Mouse (Mus musculus) right cerebral cortex, adult 18-20 months (tissue): ENCODE data around the gene 4930539E08Rik.
A peak's percentile ranks its signal among the peaks of the same experiment; 100 is the strongest.

Experiments
- DNase-seq: peaks from one replicate; pipeline ENCODE4 v3.0.0; 2022; ENCODE audit warnings: mixed read lengths

Gene 4930539E08Rik

DNA sequence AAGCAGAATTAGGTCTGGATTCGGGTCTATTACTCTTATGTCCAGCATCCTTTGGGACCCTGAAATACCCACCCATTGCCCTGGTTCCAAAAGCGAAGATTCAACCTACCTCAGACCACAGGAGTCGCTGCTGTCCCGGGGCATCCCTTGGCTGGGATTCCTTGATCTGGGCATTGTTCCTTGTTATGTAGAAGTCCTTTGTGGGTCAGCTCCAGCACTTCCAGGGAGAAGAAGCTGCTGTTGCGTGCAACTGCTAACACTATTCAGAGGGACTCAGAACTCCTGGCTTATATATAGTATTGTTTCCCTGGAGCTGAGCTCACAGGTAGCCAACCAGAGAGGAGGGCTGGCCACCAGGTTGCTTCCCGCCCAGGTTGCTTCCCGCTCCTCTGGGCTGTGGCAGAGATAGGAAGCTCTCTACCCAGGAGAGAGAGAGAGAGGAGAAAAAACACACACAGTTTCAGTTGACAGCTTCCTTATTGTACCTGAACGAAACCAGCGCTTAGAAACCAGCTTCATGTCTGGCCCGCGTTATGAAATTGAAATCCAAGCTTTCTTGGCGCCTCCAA lies at the start of gene 4930539E08Rik:
Gene 4930539E08Rik (minus strand): TSS at position 265 of the 569 bp plus-strand sequence.
- DNase-seq = no peak

- no peak for DNase-seq
Observed at GRCm38 (mm10) chr17:28961596-28961995, 46.5 kb upstream of the 4930539E08Rik start.

- no peak for DNase-seq
Observed at GRCm38 (mm10) chr17:28960597-28960996, 45.5 kb upstream of the 4930539E08Rik start.

DNA sequence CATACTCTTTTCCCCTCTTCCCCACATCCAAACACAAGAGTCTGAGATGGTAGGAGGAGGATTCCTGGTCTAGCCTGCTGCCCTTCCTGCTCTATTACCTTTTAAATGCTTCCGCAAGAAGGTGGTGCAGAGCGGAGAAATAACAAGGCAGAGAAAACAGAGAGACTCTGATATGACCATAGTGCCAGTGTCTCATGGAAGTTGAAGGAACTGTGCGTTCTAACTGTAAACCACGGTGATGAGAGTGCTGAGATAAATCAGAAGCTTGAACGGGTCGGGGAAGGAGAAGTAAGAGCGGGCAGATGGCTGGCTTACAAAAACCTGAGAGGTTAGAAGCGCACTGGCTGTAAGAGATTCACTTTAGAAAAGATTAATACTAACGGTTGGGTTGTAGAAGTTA lies 39.3 kb upstream of the 4930539E08Rik start:
- DNase-seq = no peak

- DNase-seq = no peak
Observed at GRCm38 (mm10) chr17:28953251-28953650, 38.1 kb upstream of the 4930539E08Rik start.

DNA sequence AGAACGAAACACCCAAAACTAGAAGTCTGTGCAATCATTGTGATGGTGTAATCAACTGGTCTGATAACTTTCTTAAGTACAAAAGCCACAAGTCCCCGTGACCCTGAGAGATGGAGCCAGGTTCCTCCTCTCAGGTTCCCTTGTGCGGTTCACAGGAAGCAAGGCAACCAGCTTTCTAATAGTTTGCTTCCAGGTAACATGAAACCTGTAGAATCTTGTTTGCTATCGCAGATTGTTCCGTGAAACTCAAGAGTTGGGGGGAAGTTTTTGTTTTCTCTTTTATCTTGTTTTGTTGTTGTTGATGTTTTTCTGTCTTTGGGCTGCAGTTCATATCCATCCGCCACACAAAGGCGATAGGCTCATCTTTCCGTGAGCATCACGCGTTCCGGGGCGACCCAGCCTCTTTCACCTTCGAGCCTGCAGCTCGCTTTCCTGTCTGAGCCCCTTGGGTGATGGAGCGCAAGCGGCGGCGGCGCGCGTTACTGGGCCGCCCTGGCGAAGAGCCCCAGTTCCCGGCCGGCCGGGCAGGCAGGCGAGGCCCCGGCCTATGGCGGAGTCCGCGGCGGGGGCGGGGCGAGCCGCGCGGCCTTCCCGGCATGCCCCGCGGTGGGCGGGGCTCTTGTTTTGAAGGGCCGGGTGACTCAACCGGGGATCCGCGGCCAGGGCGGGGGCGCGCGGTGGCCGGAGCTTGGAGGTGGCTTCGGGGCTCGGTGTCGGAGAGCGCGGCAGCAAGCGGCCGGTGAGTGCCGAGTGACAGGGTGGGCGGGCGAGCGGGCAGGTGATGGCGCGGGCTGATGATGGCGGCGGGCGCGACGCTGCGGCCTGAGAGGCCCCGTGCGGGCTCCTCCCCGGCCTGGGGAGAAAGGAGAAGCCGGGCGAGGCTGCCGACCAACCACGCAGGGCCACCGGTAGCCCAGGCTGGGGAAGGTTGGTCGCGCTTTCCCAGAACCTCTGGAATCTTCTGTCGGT lies 37.0 kb upstream of the 4930539E08Rik start, which contains the start of gene Kctd20:
Gene Kctd20 (plus strand): TSS at position 120 of the 969 bp plus-strand sequence.
- peak; percentile 90 for DNase-seq

- no peak for DNase-seq
Observed at GRCm38 (mm10) chr17:28950751-28951150, 35.6 kb upstream of the 4930539E08Rik start.

- no peak for DNase-seq
Observed at GRCm38 (mm10) chr17:28948661-28949060, 33.5 kb upstream of the 4930539E08Rik start.

DNA sequence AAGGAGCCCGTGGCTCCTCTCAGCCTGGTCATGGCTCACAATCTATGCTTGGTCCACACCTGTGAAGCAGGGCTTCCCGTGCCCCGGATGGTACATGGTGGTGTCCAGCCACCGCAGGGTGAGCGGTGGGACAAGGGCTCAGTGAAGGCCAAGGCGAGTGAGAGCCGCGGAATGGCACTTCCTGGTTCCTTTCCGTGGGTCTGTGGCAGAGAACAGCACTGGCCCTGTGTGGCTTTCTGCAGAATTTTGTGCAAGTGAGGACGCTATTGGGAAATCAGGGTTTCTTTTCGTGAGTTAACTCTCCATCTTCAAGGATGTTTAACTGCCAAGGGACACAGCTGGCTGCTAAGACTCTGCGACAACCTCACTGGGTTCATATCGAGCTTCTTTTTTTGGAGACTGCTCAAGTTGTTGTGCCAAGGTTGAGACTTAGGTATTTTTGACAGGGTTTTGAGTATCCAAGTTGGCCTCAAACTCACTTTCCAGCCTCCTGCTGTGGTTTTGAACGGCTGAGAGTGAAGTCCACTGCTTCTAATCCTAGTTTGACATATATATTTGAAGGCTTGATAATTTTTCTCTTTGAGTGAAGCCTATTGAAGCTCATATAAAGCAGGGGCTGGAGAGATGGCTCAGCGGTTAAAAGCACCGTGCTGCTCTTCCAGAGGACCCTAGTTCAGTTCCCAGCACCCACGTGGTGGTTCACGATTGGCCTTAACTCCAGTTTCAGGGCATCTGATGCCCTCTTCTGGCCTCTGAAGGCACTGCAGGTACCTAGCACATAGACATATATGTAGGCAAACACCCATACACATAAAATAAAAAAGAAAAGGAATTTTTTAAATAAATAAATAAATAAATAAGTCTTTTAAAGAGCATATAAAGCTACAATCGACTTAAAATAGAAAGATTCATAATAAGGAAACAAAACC lies 32.2 kb upstream of the 4930539E08Rik start:
- DNase-seq = no peak

GRCm38 (mm10) chr17:28944481-28944880 lies 29.4 kb upstream of the 4930539E08Rik start:
- no peak for DNase-seq

DNA sequence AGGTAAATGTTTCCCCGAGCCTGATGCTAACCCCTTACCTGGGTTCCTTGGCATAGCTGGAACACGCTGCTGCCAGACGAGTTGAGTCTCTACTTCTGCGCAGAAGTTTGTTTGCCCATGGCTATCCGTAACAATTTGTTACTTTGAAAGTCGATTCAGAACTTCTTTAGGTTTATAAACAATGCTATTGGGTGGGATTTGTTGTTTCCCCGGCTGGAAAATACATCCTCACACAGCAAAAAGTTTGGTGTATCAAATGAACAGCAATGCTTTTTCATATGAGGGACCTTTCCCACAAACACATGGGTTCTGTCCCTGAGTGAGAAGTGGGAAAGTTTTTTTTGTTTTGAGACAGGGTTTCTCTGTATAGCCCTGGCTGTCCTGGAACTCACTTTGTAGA lies 28.6 kb upstream of the 4930539E08Rik start, which contains the start of gene Pxt1:
Gene Pxt1 (minus strand): TSS at position 101 of the 400 bp plus-strand sequence.
- no peak for DNase-seq

- DNase-seq = no peak
Observed at GRCm38 (mm10) chr17:28942101-28942500, 27.0 kb upstream of the 4930539E08Rik start.

- no peak for DNase-seq
Observed at GRCm38 (mm10) chr17:28940776-28941555, 25.8 kb upstream of the 4930539E08Rik start.

DNA sequence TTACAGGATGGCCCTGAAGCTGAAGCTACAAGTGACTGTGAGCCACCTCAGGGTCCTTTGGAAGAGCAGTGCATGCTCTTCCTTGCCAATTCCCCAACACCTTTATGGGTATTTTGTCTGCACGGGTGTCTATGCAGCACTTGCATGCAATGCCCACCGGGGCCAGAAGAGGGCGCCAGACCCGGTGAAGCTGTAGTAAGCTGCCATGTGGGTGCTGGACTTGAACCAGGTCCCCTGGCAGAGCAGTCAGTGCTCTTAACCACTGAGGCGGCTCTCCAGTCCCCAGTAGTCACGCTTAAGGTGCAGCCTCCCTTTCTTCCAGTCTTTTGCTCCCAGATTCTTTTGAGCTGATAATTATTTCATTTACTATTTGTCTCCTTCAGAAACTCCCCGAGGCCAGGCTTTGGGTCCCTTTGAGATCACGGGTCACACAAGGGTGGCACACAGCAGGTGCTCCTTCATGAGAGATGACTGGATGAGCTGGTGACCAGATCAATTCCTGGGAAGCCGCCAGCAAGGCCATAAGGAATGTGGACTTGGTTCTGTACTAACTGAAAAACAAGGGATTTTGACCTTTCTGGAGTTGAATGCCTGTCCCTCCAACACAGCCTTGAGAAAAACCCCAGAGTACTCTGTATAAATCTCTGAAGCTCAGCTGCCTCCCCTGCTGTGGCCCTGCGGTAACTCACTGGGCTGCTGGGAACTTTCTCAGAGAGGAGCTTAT lies 21.7 kb upstream of the 4930539E08Rik start:
- DNase-seq = no peak

DNA sequence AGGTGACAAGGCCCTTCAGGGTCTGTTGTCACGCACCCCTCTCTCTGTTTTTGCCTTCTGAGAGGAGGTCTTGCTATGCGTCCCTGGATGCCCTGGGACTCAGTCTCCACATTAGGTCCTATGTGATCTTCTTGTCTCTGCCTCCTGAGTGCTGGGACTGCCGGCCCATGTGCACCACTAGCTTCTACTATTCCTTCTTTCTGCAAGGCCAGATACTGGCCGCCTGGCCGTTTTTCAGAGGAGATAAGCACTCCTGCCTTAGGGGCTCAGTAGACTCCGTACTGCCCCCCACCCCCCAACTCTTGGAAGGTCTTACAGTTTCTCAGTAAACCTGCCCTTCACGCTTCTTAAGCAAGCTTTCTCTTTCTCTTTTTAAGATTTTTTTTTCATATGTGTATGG lies 21.0 kb upstream of the 4930539E08Rik start:
- no peak for DNase-seq

- no peak for DNase-seq
Observed at GRCm38 (mm10) chr17:28934120-28934916, 19.2 kb upstream of the 4930539E08Rik start.

GRCm38 (mm10) chr17:28932274-28932673 lies 17.1 kb upstream of the 4930539E08Rik start:
- no peak for DNase-seq

- no peak for DNase-seq
Observed at GRCm38 (mm10) chr17:28931436-28932211, 16.5 kb upstream of the 4930539E08Rik start.

DNA sequence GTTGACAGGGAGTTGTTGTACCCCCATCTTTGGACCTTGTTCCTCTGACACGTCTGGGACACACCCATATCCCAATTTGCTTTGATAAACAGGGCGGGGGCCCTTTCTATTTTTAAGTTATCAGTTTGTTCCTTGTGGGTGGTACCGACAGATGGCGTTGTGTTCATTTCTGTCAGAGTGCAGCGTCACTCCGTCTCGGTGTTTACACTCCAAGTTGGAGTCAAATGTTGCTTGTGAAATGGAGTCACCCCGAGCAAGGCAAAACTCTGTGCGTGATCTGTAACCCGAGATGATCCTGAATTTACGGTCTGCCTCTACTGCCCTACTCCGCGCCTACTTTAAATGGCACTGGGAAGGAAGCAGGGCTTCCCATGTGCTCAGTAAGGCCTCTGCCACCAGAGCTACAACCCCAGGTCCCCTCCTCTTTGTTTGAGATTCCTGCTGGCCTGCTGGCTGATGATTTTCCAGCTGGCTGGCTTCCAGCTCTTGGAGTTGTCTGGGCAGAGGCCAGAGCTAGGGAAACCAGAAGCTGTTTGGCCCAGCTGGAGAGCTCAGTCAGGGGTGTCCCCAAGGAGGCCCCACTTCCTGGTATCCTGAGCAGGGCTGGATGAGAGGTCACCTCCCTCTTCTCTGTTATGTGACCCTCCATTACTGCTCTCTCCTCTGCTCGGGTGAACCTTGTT lies 15.4 kb upstream of the 4930539E08Rik start:
- peak; percentile 44 for DNase-seq
